Mouse (Mus musculus) right cerebral cortex, postnatal 4 days (tissue): ENCODE data around the gene Hist1h2ag.

Source experiments
- DNase-seq: peaks from one replicate; pipeline ENCODE4 v3.0.0-alpha.2; 2022

Gene Hist1h2ag

GRCm38 (mm10) chr13:22007872-22008271 is 34.9 kb downstream of the Hist1h2ag start:
- no peak for DNase-seq

- DNase-seq, result no peak
These were observed 35.6 kb downstream of the Hist1h2ag start for GRCm38 (mm10) chr13:22007121-22007510.

DNA sequence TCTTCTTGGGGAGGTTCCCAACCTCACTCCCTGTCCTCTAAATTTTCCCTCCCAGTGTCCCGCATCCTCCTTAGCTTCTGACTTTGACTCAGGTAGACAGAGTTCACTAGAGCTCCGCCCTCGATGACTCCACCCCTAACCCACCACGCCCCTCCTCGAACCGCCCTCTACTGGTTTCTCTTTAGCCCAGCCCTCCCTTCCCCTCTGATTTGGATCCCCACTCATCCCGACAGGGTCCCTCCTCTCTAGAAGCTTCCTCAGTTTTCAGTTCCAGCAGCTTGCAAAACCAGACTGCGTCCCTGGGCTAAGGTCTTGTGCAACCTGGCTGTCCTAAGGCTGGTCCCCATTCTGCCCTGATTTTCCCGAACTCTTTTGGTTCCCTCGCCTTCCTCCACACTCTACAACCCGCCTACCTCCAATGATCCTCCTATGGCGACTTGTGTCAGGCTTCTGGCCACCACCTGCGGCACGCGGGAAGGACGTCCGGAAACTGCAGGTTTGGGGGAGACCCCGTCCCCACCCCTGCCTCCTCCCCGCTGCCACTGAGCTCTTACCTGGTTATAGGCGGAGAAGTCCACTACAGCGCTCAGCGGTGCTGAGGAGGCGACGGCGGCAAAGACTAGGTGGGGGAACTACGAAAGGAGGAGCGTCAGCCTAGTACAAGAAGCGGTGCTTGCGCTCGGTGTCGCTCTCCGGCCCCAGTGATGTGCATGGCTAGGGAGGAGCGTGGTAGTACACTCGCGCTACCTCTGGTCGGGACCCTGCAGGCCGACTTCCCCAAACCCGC is 36.2 kb downstream of the Hist1h2ag start:
- DNase-seq, result no peak

DNA sequence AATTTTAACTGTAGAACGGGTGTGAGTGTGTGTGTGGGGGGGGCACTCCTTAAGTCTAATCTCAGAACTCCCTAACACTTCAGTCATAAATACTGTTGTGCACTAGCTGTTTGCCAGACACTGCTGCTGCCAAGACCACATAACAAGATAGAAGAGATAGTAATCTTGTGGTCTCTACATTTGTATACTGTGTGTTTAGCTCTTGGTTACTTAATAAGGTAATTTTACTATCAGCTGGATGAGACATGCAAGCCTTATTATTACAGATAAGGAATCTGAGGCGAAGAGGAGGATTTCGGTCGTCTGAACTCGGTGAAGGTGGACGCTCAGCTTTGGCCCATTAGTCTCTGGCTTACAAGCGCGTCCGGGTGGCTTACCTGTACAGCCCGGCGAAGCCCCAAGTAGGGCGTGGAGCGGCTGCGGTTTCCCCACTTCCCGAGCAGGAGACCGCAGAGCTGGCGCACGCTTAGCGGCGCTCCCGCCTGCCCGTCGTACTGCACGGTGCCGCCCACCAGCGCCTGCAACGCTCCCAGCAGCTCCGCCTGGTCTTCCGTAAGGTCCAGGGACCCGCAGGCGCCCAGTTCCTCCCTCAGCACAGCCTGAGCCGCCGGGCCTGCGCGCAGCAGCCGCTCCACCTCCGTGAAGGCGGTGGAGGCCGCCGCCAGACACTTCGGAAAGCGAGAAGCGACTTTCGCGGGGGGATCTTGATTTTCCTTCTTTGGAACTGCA is 37.0 kb downstream of the Hist1h2ag start:
- DNase-seq, result no peak

DNA sequence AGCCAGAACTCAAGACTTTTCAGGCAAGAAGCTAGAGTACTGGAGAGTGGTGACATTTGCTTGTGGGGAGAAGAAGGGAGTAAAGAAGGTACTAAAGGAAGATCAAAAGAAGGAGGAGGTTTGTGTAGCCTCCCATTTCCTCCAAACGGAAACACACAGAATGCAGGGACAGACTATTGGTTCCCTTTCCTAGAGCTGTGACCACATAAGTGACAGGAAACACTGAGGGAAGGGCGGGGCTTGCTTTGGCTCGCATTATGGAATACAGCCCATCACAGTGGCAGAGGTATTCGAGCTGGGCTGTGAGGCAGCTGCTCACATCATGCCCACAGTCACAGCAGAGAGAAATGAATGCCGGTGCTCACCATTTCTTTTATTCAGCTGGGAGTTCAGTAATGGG is 40.9 kb downstream of the Hist1h2ag start:
- no peak for DNase-seq

DNA sequence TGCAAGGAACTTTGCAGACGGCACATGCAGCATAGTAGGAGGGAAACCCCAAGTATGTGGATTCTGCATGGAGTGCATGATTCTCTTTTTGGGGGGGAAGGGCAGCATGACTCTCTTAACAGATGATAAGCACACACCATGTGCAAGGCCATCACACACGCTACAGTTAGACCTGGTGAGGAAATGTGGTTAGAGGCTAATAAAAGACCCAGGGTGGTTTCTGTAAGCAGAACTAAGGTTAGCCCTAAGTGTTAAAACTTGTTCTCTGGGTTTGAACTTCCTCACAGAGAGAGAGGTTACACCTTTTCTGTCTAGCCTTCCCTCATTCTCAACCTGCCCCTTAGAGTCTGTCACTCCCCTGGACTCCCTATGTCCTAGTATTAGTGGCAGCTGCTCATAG is 41.4 kb downstream of the Hist1h2ag start:
- DNase-seq, result no peak

- DNase-seq, result no peak
These were observed 43.6 kb downstream of the Hist1h2ag start for GRCm38 (mm10) chr13:21999147-21999546.

DNA sequence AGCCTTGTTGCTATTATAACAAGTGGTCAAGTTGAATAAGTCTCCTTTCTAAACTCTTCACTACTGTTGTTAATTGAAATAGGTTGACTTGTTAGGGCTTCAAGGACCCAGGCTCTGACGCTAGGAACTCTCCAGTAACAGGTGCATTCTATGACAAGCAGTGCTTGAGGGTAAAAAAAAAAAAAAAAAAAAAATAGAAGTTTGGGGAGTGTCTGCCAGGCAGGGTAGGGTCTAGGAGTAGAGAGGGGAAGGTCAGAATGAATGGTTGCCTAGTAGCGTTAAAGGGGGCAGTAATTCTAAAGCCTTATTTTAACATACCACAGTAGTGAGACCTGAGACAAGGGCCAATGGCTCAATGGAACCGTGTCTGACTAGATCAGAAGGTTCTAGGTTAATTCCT is 44.3 kb downstream of the Hist1h2ag start:
- DNase-seq, result no peak

DNA sequence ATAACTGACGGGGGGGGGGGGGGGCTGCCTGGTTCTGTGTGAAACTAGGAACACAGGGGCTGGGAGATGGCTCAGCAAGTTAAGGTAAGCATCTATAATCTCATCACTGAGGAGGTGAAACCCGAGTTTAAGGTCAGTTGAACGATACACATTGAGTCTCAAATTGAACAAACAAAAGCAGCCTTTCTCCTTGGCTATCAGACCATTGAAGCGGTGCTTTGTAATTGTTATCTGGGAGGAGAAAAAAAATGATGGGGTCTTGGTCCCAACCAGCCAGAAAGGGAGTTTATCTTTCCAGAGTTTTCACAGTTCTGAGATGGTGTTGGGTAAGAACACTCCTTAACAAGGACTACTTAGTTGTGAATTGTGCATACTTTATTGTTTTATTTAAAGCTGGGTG is 44.9 kb downstream of the Hist1h2ag start:
- DNase-seq, result no peak

DNA sequence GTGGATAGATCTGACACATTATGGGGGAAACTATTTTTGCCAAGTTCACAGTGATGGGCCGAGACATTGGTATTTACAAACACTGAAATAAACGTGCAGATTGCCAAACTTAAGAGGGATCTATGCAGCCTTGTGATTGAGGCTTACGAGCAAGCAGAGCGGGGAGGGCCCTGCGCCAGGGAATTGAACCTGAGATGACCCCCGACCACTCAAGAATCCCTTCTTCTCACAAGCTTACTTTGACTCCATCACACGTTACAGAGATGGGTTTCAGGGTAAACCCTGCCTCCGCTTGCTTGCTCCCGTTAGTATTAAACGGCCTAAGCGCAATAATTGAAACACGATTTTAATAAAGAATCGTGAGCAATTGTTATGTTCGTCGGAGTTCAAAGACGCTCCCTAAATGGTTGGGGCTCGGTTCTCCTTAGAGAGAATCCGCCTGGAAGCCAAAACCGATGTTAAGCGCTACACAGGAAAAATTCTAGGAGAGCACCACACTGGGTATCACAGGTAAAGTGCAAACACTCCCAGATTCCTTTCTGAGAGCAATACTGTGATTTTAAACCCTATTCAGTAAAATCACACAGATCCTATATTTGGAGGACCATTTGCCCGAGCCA is 45.4 kb downstream of the Hist1h2ag start:
- no peak for DNase-seq

- DNase-seq, result no peak
These were observed 45.9 kb downstream of the Hist1h2ag start for GRCm38 (mm10) chr13:21996840-21997185.

- no peak for DNase-seq
These were observed 46.5 kb downstream of the Hist1h2ag start for GRCm38 (mm10) chr13:21996101-21996839.

- peak; percentile 16 for DNase-seq
These were observed 47.3 kb downstream of the Hist1h2ag start for GRCm38 (mm10) chr13:21995331-21995914.

DNA sequence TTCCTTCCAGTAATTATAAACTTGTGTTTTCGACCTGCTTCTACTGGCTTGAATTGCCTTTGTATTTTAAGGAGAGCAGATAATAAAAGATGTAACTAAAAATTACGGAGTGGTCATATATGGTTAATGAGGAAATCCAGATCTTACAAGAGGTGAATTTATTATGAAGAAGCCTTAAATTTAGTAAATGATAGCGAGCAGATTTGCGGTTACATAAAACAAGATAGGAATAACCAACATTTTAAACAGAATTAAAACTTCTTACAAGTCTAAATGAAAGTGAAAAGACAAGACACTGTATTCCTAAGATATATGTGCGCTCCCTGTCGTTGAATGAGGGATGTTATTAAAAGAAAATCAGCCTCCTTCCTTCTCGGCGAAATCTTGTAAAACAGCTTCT is 47.8 kb downstream of the Hist1h2ag start:
- DNase-seq, result no peak

DNA sequence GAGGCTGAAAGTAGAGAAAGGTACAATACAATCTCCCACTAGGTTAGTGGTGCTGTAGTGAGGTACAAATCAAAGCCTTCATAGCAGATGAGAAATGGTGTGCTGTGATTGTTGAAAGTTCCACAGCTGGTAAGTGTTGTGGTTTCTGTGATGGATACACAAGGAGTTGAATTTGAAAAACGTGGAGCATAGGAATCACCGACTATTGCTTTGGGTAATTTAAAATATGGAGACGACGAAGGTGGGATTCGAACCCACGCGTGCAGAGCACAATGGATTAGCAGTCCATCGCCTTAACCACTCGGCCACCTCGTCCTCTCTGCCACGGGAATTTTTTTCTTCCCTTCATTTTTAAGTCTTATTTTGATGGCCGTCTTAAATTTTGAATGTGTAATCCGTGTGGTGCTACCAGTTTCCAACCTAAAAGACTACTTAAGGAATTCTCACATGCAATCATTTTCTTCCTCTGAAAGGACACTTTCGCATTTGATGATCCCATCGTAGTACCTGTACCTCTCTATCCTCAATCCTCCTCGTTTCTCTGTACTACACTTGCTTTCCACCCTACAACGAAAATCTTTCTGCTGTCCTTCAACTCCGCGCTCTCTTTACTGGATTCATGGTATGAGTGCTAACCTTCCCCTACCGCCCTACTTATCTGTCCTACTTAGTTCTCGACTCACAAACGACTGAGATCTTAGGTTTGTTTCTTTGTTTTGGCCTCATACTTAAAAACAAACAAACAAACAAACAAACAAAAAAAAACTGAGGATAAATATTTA is 48.6 kb downstream of the Hist1h2ag start:
- DNase-seq, result peak; percentile 27

- no peak for DNase-seq
These were observed 50.2 kb downstream of the Hist1h2ag start for GRCm38 (mm10) chr13:21992550-21992949.
